10 mouse cellular contexts compared by ENCODE assay signal in genomic region chr15:79252580-79252979, GRCm38 (mm10). TPM values are rescaled to one million over a fixed set of nuclear protein-coding genes. Genes with fewer than 3 reads are reported as not detected.
DNase-seq lines count a peak whose midpoint lies in the region; ATAC-seq and TF ChIP-seq lines count a peak whose summit lies in the region.
"Had no signal": no experiment of that assay in that cellular context is flagged by ENCODE, and none has a peak within 500 bp of the region (broad histone marks: within the 10 kb centered on the region; RNA-seq: fewer than 3 reads in every experiment).

No protein-coding gene starts in this region.

- H3K9me3 ChIP-seq in kidney, embryonic 14.5 days (ENCODE audit: control insufficient read depth, low read length), result no peaks in the 10 kb centered on the region
- H3K9me3 ChIP-seq in embryonic facial prominence, embryonic 14.5 days (ENCODE audit: control insufficient read depth, low read length), result no peaks in the 10 kb centered on the region
- no peaks in the 10 kb centered on the region for H3K9me3 ChIP-seq in intestine, embryonic 15.5 days
- no peaks in the 10 kb centered on the region for H3K9me3 ChIP-seq in midbrain, postnatal 0 days (ENCODE audit: low read length)

- H3K27ac ChIP-seq in kidney, embryonic 14.5 days (ENCODE audit: low read depth, low read length), result no peak overlapping the region
- H3K27ac ChIP-seq in embryonic facial prominence, embryonic 14.5 days (replicated peaks; ENCODE audit: low read depth, low read length), result no peak overlapping the region
- H3K27ac ChIP-seq in intestine, embryonic 15.5 days, result no peak overlapping the region
- no peak overlapping the region for H3K27ac ChIP-seq in midbrain, postnatal 0 days (ENCODE audit: low read depth, low read length)

- TF ChIP-seq CTCF in midbrain, postnatal 0 days (IDR thresholded peaks at IDR 0.05), result no peak

- no peak for DNase-seq in kidney, adult 8-10 months
- DNase-seq in embryonic facial prominence, embryonic 14.5 days (ENCODE audit: low spot score), result no peak
- no peak for DNase-seq in midbrain, postnatal 0 days (ENCODE audit: low spot score)
- DNase-seq in thymus, postnatal 25 days, result no peak
- no peak for DNase-seq in layer of hippocampus, adult 8-10 months (ENCODE audit: low spot score in 2 of 2)
- DNase-seq: lung, postnatal 14 days had no signal

- peaks cover 12% of the 10 kb centered on the region; the same call in 1 of the 2 replicates for H3K36me3 ChIP-seq in kidney, embryonic 14.5 days (ENCODE audit: control insufficient read depth, insufficient read depth, low read length)
- peaks cover 18% of the 10 kb centered on the region; the same call in 1 of the 2 replicates for H3K36me3 ChIP-seq in embryonic facial prominence, embryonic 14.5 days (ENCODE audit: control insufficient read depth, insufficient read depth, low read length)
- H3K36me3 ChIP-seq in intestine, embryonic 15.5 days, result no peaks in the 10 kb centered on the region; the same call in 1 of the 2 replicates
- H3K36me3 ChIP-seq in midbrain, postnatal 0 days (ENCODE audit: insufficient read depth, low read length), result peaks cover 18% of the 10 kb centered on the region

- H3K9ac ChIP-seq in kidney, embryonic 14.5 days (ENCODE audit: low read depth, low read length), result peak overlapping the region; percentile 35
- H3K9ac ChIP-seq in embryonic facial prominence, embryonic 14.5 days (ENCODE audit: low read depth, low read length), result peak overlapping the region; percentile 70
- peak overlapping the region; percentile 45; the same call in 1 of the 2 replicates for H3K9ac ChIP-seq in intestine, embryonic 15.5 days
- peak overlapping the region; percentile 54 for H3K9ac ChIP-seq in midbrain, postnatal 0 days (replicated peaks; ENCODE audit: low read length, poor library complexity, severe bottlenecking)

- peaks cover 19% of the 10 kb centered on the region for H3K27me3 ChIP-seq in kidney, embryonic 14.5 days (ENCODE audit: control insufficient read depth, insufficient read depth, low read length)
- peaks cover 18% of the 10 kb centered on the region for H3K27me3 ChIP-seq in embryonic facial prominence, embryonic 14.5 days (replicated peaks; ENCODE audit: control insufficient read depth, insufficient read depth, low read length)
- peaks cover 34% of the 10 kb centered on the region for H3K27me3 ChIP-seq in intestine, embryonic 15.5 days (replicated peaks)
- peaks cover 16% of the 10 kb centered on the region for H3K27me3 ChIP-seq in midbrain, postnatal 0 days (ENCODE audit: insufficient read depth, low read length)

- no peak for ATAC-seq in kidney, embryonic 14.5 days (ENCODE audit: low FRiP score, low TSS enrichment)
- ATAC-seq in embryonic facial prominence, embryonic 14.5 days (ENCODE audit: low read depth), result no peak
- peak; percentile 32; the same call in 1 of the 2 replicates for ATAC-seq in intestine, embryonic 15.5 days
- ATAC-seq in midbrain, postnatal 0 days (ENCODE audit: low FRiP score), result no peak
- ATAC-seq in activated CD4-positive, CD25-positive, alpha-beta regulatory T cell, adult 4 months, result no peak

- WGBS in kidney, embryonic 14.5 days, result 33% methylated on average over 24 of the region's 24 CpGs
- WGBS in embryonic facial prominence, embryonic 14.5 days, result 37% methylated on average over 20 of the region's 24 CpGs
- WGBS in intestine, embryonic 15.5 days, result 37% methylated on average over 24 of the region's 24 CpGs
- WGBS in midbrain, postnatal 0 days, result 30% methylated on average over 24 of the region's 24 CpGs

- peak overlapping the region; percentile 53 for H3K4me2 ChIP-seq in kidney, embryonic 14.5 days (replicated peaks; ENCODE audit: low read depth, low read length)
- peak overlapping the region; percentile 83 for H3K4me2 ChIP-seq in embryonic facial prominence, embryonic 14.5 days (ENCODE audit: low read depth, low read length)
- peak overlapping the region; percentile 84 for H3K4me2 ChIP-seq in intestine, embryonic 15.5 days (replicated peaks)
- H3K4me2 ChIP-seq in midbrain, postnatal 0 days (ENCODE audit: low read depth, low read length, poor library complexity, severe bottlenecking), result peak overlapping the region; percentile 62

- peak overlapping the region; percentile 27 for H3K4me3 ChIP-seq in kidney, embryonic 14.5 days (ENCODE audit: low read length)
- peak overlapping the region; percentile 41 for H3K4me3 ChIP-seq in embryonic facial prominence, embryonic 14.5 days (ENCODE audit: low read depth, low read length)
- H3K4me3 ChIP-seq in intestine, embryonic 15.5 days (replicated peaks), result peak overlapping the region; percentile 39
- peak overlapping the region; percentile 29 for H3K4me3 ChIP-seq in midbrain, postnatal 0 days (ENCODE audit: low read depth, low read length)

- peaks cover 11% of the 10 kb centered on the region for H3K4me1 ChIP-seq in kidney, embryonic 14.5 days (ENCODE audit: control insufficient read depth, insufficient read depth, low read length)
- 0 out of 2 replicates have a peak, but pooled peaks cover 9% of the 10 kb centered on the region for H3K4me1 ChIP-seq in embryonic facial prominence, embryonic 14.5 days (ENCODE audit: control insufficient read depth, insufficient read depth, low read length)
- peaks cover 17% of the 10 kb centered on the region for H3K4me1 ChIP-seq in intestine, embryonic 15.5 days (replicated peaks)
- H3K4me1 ChIP-seq in midbrain, postnatal 0 days (ENCODE audit: insufficient read depth, low read length), result peaks cover 5% of the 10 kb centered on the region; the same call in 1 of the 2 replicates

RNA-seq across cellular contexts. Expression of gene Slc16a8, which starts 2.0 kb away (rescaled TPM):
- polyA plus RNA-seq in kidney, embryonic 14.5 days (2014; fragmentation: Nextera tagmentation; extraction: Ambion mirVana), result 0.39 and 0.50 TPM in 2 replicates
- 0.28 and 0.29 TPM in 2 replicates for polyA plus RNA-seq in embryonic facial prominence, embryonic 14.5 days (2014; fragmentation: Nextera tagmentation; extraction: Ambion mirVana)
- polyA plus RNA-seq in intestine, embryonic 15.5 days (2015; fragmentation: Nextera tagmentation; extraction: Ambion mirVana), result 0.16 TPM in 1 of 2 replicates, not detected in the other
- total RNA-seq in midbrain, postnatal 0 days (2014; rRNA removed), result 0.93 TPM in 1 of 2 replicates, not detected in the other
- polyA plus RNA-seq in midbrain, postnatal 0 days (2015; fragmentation: Nextera tagmentation; extraction: Ambion mirVana), result 0.45 and 0.54 TPM in 2 replicates
- not detected for polyA plus RNA-seq in activated CD4-positive, CD25-positive, alpha-beta regulatory T cell, adult 4 months (2017; shearing (Covaris generic))
- total RNA-seq in layer of hippocampus, adult 8-10 months (2022), result under 1 TPM in 1 of 4 experiments, not detected in 3; 0.30 TPM
- total RNA-seq: G1E had no signal
- polyA plus RNA-seq: G1E had no signal

RNA-seq across cellular contexts. Expression of gene Gm49486, which starts 23.4 kb away (rescaled TPM):
- 0.21 and 0.61 TPM in 2 replicates for polyA plus RNA-seq in kidney, embryonic 14.5 days (2014; fragmentation: Nextera tagmentation; extraction: Ambion mirVana)
- 1.1 TPM in 2 replicates for polyA plus RNA-seq in embryonic facial prominence, embryonic 14.5 days (2014; fragmentation: Nextera tagmentation; extraction: Ambion mirVana)
- polyA plus RNA-seq in intestine, embryonic 15.5 days (2015; fragmentation: Nextera tagmentation; extraction: Ambion mirVana), result 0.27 and 0.35 TPM in 2 replicates
- 1.8 and 3.7 TPM in 2 replicates for total RNA-seq in midbrain, postnatal 0 days (2014; rRNA removed)
- polyA plus RNA-seq in midbrain, postnatal 0 days (2015; fragmentation: Nextera tagmentation; extraction: Ambion mirVana), result 1.1 and 2.0 TPM in 2 replicates
- polyA plus RNA-seq in activated CD4-positive, CD25-positive, alpha-beta regulatory T cell, adult 4 months (2017; shearing (Covaris generic)), result under 1 TPM; 0.16 to 0.34 TPM
- under 1 TPM; 0.20 to 0.77 (median 0.49) TPM for total RNA-seq in layer of hippocampus, adult 8-10 months (2022)
- polyA plus RNA-seq: G1E had no signal

RNA-seq across cellular contexts. Expression of gene Pick1, which starts 23.6 kb away (rescaled TPM):
- polyA plus RNA-seq in kidney, embryonic 14.5 days (2014; fragmentation: Nextera tagmentation; extraction: Ambion mirVana), result 25.8 and 31.4 TPM in 2 replicates
- 18.1 and 21.3 TPM in 2 replicates for polyA plus RNA-seq in embryonic facial prominence, embryonic 14.5 days (2014; fragmentation: Nextera tagmentation; extraction: Ambion mirVana)
- 44.2 and 50.1 TPM in 2 replicates for polyA plus RNA-seq in intestine, embryonic 15.5 days (2015; fragmentation: Nextera tagmentation; extraction: Ambion mirVana)
- total RNA-seq in midbrain, postnatal 0 days (2014; rRNA removed), result 65.8 and 81.1 TPM in 2 replicates
- polyA plus RNA-seq in midbrain, postnatal 0 days (2015; fragmentation: Nextera tagmentation; extraction: Ambion mirVana), result 78.1 and 84.2 TPM in 2 replicates
- polyA plus RNA-seq in activated CD4-positive, CD25-positive, alpha-beta regulatory T cell, adult 4 months (2017; shearing (Covaris generic)), result 1 to 10 TPM; 7.2 to 9.7 TPM
- 10 to 100 TPM; 46.2 to 63.5 (median 50.6) TPM for total RNA-seq in layer of hippocampus, adult 8-10 months (2022)

RNA-seq across cellular contexts. Expression of gene Baiap2l2, which starts 32.8 kb away (rescaled TPM):
- polyA plus RNA-seq in kidney, embryonic 14.5 days (2014; fragmentation: Nextera tagmentation; extraction: Ambion mirVana), result 6.1 and 10.3 TPM in 2 replicates
- polyA plus RNA-seq in embryonic facial prominence, embryonic 14.5 days (2014; fragmentation: Nextera tagmentation; extraction: Ambion mirVana), result 5.6 and 6.9 TPM in 2 replicates
- 12.3 and 14.7 TPM in 2 replicates for polyA plus RNA-seq in intestine, embryonic 15.5 days (2015; fragmentation: Nextera tagmentation; extraction: Ambion mirVana)
- total RNA-seq in midbrain, postnatal 0 days (2014; rRNA removed), result 3.0 and 3.1 TPM in 2 replicates
- polyA plus RNA-seq in midbrain, postnatal 0 days (2015; fragmentation: Nextera tagmentation; extraction: Ambion mirVana), result 8.0 and 8.5 TPM in 2 replicates
- under 1 TPM in 1 of 2 experiments, not detected in 1; 0.66 TPM for polyA plus RNA-seq in activated CD4-positive, CD25-positive, alpha-beta regulatory T cell, adult 4 months (2017; shearing (Covaris generic))
- total RNA-seq in layer of hippocampus, adult 8-10 months (2022), result 10 to 100 TPM in 2 of 4 experiments, 1 to 10 TPM in 2; 1.5 to 19.3 (median 10.9) TPM
- total RNA-seq: G1E had no signal
- polyA plus RNA-seq: G1E had no signal
